Mouse (Mus musculus) lung, postnatal 0 days (tissue): ENCODE measurements around the gene Slc7a3.

Experiments
- CTCF ChIP-seq: IDR thresholded peaks from 2 replicates; pipeline ENCODE4 v1.5.1; 2016; ENCODE audit warnings: antibody characterized with exemption, mild to moderate bottlenecking
- EP300 ChIP-seq: IDR thresholded peaks from 2 replicates; pipeline ENCODE4 v1.6.1; 2016; ENCODE audit warnings: antibody characterized with exemption, mild to moderate bottlenecking, control low read depth

- no peak for TF ChIP-seq EP300
- TF ChIP-seq CTCF = peak; percentile 37
These were observed 34.7 kb upstream of the Slc7a3 start for GRCm38 (mm10) chrX:101120546-101120945.
